Mouse (Mus musculus) skeletal muscle tissue, adult 2 months (tissue): ENCODE data around the gene Kbtbd2.

Experiments
- DNase-seq: peaks from one replicate; pipeline ENCODE4 v3.0.0-alpha.2; 2012; ENCODE audit warnings: low read depth, low spot score

The Kbtbd2 gene

DNA sequence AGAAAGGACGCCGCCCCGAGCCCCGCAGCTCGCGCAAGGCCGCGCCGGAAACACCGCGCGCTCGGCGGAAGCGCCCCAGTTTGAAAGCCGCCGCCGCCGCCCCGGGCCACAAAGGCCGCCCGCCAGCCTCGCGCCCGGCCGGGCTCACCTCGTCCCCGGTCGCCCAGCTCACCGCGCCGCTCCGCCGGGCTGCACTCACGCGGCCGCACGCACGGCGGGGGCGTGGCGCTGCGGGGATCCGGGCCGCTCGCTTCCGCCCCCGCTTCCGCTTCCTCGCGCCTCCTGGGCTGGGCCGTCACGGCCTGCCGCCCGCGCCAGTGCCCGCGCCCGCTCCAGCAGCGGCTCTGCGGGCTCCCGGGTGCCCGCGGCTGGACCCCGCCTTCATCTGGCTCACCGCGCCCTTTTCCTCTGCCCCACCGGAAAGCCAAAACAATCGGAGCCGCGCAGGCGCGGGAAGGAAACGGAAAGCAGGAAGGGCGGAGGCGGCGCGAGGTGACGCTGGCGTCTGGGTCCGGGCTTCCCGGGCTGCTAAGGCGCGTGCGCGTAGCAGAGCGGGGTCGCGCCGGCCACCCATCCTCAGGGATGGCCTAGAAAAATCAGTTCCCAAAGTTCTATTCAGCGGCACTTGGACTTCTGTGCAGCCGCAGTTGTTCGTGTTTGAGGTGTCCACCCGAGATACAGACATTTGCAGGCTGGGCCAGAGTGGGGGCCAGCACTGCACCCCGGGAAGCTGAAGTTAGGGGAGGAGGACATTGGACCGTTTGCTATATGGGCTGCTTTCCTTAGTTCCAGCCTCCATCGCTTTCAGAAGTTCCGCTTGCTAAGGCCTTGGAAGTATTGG lies at the start of gene Kbtbd2:
Gene Kbtbd2, minus strand, starts transcription at position 503 of the 841 bp plus-strand sequence.
- DNase-seq = peak; percentile 93

GRCm38 (mm10) chr6:56844365-56844764 lies 46.8 kb upstream of the Kbtbd2 start:
- DNase-seq = no peak

GRCm38 (mm10) chr6:56843229-56843628 lies 45.6 kb upstream of the Kbtbd2 start:
- DNase-seq = no peak

- DNase-seq = no peak
Measured at GRCm38 (mm10) chr6:56837621-56838020, 40.0 kb upstream of the Kbtbd2 start.

- DNase-seq = no peak
Measured at GRCm38 (mm10) chr6:56837166-56837565, 39.6 kb upstream of the Kbtbd2 start.

DNA sequence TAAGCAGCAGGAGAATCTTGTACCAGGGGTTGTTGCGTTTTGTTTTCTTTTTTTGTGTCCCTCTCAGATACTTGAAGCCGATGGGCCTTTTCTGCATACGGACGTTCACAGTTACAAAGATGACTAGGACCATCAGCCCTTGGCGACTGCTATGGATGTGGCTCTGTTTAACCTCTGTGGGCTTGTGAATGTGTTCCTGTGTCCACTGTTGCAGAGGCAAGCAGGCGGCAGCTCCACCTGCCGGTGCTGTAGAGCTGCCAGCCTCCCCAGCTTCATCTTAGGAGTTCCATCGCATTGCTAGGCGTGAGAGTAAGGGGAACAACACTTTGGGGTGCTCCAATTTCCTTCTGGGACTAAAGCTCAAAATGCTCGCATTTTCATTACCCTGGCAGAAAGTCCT lies 37.9 kb upstream of the Kbtbd2 start:
- no peak for DNase-seq

- no peak for DNase-seq
Measured at GRCm38 (mm10) chr6:56834769-56835168, 37.2 kb upstream of the Kbtbd2 start.

- DNase-seq = no peak
Measured at GRCm38 (mm10) chr6:56832830-56833229, 35.2 kb upstream of the Kbtbd2 start.

- DNase-seq = no peak
Measured at GRCm38 (mm10) chr6:56832407-56832796, 34.8 kb upstream of the Kbtbd2 start.

DNA sequence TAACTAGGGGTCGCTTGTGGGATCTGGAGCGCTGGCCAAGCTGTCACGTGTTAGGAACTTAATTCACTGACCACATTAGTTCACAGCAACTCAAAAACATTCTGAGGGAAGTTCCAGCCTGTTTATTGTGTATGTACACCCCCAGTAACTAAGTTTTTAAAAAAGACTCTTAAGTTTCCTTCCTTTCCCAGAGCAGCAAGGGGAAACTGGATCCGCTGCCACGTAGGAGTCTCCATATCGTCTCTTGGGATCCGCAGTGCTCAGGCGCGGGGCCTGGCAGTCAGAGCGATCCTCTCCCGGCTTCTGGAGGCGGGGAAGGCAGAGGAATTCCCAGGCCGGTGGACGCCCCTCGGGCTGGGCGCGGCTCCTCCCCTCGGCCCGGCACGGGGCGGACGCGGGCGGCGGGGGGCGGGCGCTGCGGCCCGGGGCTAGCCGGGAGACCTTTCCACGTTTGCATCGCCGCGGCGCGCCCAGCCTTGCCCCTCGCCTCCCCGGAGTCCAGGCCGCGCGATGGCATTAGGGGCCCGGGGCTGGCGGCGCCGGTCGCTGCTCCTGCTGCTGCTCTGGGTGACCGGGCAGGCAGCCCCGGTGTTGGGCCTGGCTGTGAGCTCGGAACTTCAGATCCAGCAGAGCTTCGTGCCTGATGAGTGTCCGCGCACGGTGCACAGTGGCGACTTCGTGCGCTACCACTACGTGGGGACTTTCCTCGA lies 34.2 kb upstream of the Kbtbd2 start, which contains the start of gene Fkbp9:
Gene Fkbp9, plus strand, starts transcription at position 363 of the 710 bp plus-strand sequence.
- DNase-seq = peak; percentile 70

GRCm38 (mm10) chr6:56825657-56826056 lies 28.0 kb upstream of the Kbtbd2 start:
- no peak for DNase-seq

- DNase-seq = no peak
Measured at GRCm38 (mm10) chr6:56819124-56819487, 21.5 kb upstream of the Kbtbd2 start.

DNA sequence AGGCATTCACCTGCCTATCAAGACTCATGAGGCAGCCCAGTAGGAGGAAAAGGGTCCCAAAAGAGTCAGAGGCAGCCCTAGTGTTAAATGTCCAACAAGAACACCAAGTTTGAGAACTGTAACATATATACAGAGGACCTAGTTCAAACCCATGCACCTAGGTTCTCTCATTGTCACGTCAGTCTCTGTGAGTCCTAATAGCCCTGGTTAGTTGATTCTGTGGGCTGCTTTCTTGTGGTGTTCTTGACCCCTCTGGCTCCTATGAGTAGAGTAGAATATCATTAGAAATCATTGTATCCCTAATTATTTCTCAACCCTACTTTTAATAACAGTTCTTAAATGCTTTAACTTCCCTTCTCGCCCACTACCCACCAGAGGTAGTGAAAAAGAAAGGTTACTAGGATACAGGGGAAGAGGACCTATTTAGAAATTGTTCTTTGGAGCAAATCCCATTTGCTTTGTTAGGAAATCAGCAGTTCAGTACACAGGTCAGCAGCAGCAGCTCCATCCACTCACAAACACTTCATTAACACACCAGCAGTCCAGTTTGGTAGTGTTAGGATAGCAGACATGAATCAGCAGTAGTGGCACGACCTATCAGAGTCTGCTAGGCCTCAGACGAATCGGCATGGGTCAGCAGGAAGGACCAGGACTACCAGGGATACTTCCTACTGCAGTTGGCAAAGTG lies 21.0 kb upstream of the Kbtbd2 start:
- no peak for DNase-seq

DNA sequence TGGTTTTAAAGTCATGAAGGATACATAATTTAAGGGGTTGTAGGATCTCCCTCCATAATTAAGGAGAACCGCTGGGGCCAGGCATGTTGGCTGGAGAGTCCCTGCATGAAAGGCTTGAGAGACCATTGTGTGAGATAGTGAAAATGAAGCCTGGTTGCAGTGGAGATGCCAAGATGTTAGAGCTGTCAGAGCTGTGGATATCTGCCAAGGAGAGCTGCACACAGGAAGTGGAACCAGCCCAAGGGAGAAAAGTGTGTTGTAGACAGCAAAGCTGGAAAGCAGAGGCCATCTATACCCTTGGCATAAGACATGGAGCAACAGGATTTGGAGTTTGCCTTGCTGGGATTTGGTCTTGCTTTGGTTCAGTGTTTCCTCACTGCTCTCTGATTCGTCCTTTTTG lies 15.7 kb upstream of the Kbtbd2 start:
- no peak for DNase-seq

DNA sequence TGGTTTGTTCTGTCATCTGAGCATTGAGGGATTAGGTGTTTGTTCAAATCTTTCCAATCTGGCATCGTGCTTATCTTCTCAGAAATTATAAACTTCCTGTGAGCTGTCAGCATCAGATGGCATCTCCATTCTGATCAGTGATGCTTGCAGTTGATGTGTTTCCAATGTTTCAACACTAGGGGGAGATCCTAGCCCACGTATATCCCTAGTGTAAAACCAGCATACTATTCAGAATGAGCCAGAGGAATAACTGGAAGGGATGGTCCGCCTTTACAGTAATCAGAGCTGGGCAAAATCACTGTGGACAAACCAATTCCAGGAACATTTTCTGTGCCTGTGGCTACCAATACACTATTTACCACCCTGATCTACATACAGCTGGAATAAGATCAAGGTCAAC lies 11.0 kb upstream of the Kbtbd2 start:
- DNase-seq = peak; percentile 50

GRCm38 (mm10) chr6:56806195-56806594 lies 8.6 kb upstream of the Kbtbd2 start:
- DNase-seq = no peak

DNA sequence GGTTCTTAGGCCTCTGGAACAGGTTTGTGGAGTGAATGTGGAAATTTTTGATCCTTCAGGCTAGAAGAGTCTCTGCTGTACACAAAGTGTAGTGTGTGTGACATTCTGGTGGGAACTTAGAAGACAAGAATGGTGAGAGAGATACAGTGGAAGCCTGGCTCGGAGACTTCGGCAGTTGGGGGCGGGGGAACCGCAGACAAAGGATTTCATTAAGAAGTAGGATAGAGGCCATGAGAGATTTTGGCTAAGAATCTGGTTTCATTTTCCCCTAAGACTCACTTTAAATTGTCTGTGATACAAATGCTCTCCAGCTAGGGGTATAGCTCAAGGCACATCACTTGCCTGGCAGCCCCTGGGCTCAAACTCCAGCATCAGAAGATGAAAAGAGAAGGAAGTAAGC lies 7.4 kb upstream of the Kbtbd2 start:
- no peak for DNase-seq

GRCm38 (mm10) chr6:56798152-56798465 lies 496 bp upstream of the Kbtbd2 start:
- DNase-seq = no peak

DNA sequence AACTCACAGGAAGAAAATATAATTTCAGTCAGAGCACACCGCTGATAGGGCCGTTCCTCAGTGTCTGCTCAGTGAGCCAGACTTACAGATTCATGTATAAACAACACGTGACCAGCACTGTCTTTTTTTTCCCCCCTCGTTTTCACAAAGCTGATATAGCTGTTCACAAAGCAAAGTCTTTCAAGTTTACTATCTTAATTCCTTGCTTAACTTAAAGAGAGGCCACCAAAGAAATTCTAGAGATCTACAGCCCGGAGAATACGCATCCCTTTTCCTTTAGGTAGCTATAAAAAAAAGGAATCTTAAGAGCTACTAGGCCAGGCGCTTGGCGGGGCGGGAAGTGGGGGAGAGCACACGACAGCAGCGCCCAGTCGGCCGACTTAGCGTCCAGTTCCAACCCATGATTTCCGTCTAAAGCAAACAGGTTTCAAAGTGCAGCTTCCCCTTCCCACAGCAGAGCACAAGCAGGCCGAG lies 908 bp downstream of the Kbtbd2 start:
- peak; percentile 15 for DNase-seq

DNA sequence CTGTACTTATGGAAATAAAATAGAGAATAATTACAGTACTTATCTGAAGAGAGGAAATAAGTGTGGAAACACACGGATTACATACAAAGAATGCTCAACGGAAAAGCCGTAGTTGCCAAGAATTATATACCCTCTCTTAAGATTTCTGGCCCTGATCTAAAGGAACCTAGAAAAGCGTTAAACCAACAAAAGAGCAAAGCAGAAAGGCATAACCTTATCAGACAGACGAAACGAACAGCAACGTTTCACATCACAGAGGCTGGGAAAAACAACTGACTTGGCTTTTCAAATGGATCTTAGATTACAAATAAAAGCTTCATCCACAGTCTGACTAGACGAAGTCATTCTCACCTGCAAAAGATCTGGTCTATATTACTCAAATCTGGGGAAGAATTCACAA lies 1.4 kb downstream of the Kbtbd2 start:
- no peak for DNase-seq

- no peak for DNase-seq
Measured at GRCm38 (mm10) chr6:56794834-56795233, 2.8 kb downstream of the Kbtbd2 start.

DNA sequence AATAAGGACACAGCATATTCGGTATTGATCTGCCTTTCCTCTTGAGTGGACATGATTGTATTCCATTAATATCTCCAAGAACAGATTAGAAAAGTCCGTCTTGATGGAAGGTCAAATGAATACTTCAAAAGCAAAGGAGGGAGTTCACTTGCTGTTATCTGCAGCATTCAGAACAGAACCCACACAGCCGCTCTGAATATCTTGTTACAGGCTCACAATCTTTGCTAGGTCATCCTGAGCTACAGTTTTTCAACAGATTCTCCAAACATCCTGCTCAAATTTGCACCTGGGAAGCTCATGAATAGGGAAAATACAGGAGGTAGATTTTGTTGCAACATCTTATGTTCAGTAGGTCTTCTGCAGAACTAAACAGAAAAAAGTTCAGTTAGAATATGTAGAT lies 8.3 kb downstream of the Kbtbd2 start:
- DNase-seq = no peak
